Mouse (Mus musculus) myocyte (in vitro differentiated cells): Measurements from ENCODE around the gene Cenpp.

Source experiments
- E2F4 ChIP-seq: IDR thresholded peaks from one replicate; pipeline ENCODE4 v1.6.1; 2011; ENCODE audit warnings: mild to moderate bottlenecking, control low read depth, moderate library complexity; ENCODE audit not compliant: insufficient read depth
- POLR2A ChIP-seq: IDR thresholded peaks from one replicate; pipeline ENCODE4 v1.6.1; 2011; ENCODE audit warnings: low read depth, mild to moderate bottlenecking, control low read depth, moderate library complexity; ENCODE audit not compliant: insufficient read length

- TF ChIP-seq E2F4 = no peak
- TF ChIP-seq POLR2A = no peak
Observed at GRCm38 (mm10) chr13:49628167-49628566, 24.4 kb downstream of the Cenpp start.
